Mouse (Mus musculus) c-Kit-positive CD71-positive TER-119-negative erythroid progenitor cells, embryonic 14.5 days (primary cell): ENCODE results near the gene Pex10.

Experiments
- DNase-seq: peaks from one replicate; pipeline ENCODE4 v3.0.0-alpha.2; 2013; ENCODE audit warnings: low read depth

The Pex10 gene

DNA sequence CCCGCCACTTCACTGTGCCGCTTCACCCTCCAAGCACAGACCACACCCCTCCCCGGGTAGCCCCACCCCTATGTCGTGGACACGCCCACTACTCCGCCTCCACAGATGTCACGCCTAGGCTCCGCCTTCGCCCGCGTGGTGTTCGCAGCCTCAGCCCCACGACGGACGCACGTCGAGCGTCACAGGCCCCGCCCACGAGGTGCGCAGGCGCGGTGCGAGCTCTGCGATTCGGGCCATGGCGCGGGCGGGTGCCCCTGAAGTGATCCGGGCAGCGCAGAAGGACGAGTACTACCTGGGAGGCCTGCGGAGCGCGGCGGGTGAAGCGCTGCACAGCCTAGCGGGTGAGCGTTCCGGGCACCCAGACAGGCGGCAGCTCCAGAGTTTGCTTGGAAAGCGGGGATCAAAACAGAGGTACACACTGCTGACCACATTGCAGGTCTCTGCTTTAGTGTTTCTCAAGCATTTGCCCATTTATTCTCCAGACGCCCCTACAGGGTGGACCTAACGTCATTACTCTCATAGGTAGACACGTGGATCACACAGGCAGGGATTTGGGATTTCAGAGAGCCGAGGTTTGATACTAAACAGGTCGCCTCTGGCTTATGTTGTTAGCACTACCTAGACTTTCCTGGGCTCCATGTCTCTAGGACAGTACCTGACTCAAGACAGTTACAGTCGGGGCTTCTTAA lies at the start of gene Pex10:
Gene Pex10, plus strand, starts transcription at position 183 of the 689 bp plus-strand sequence.
- DNase-seq, result peak; percentile 98

DNA sequence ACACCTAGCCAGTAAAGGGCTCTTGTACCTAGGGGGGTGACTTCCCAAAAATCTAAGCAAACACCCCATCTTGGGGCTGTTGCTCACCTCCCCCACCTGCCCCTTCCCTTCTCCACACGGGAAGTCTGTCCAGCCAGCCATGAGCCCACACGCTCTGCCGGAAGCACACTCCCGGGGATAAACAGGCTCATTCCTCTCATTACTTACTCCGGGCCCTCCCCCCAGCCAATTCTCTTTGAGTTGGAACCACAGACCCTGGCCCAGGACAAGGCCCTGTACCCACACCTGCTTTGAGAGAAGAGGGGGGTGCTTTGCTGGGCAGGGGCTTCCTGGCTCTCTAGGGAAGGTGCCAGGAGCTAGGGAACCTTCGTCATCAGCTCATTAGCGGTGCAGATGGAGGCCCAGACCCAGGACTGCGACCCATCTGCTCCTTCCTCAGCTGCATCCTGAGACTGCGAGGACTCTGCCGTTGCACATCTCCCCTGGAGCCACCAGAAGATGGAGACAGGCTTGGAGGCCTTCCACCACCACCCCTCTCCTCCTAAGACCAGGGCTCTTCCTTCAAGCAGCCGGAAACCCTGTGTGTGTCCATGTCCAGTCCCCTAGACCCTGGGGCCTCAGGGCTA lies 49.5 kb upstream of the Pex10 start:
- no peak for DNase-seq

DNA sequence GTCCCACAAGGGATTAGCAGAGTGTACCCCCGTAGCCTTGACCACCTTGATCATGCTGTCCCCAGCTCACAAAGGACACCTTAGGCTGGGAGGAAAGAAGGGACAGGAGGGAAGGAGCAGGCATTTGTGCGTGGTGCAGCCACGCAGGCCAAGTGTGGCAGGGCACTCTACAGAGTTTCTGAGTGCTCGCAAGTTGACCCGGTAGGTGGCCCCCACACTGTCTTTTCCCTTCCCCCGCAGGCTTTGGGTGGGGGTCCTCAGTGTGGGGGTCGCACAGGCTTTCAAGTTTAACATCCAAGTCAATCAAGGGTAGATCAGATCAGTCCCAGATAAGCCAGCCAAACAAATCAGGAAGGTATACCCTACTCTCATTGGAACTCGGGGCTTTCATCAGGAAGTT lies 48.8 kb upstream of the Pex10 start:
- DNase-seq, result no peak

DNA sequence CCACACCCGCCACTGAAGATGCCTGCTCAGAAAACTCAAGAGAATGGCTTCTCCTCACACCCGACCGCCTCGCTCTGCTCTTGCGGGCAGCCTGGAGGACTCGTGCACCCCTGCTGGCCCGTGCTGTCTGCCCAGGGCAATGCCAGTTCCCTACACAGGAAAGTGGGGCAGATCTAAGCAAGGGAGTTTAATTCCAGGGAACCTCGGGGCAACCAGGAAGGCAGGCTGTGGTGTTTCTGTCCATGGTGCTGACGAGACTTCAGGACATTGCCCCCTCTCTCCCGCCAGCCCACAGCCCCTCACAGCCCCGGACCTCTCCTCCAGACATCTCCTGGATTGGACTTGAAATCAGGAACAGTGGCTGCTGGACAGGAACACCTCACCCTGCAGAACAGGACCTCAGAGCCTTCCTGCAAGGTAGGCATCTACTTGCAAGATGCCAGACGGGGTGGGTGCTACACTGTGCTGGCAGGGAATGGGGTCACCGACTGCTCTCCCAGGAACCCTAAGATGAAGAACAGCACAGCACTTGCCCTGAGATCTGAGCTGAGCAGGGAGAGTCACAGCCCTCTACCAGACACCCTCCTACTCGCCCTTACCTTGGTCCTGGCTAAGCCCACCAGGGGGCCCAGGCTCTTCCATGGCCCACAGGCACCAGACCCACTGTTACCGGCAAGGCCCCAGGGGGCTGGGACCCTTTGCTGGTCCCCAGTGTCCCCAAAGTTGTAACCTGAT lies 48.0 kb upstream of the Pex10 start:
- DNase-seq, result peak; percentile 31

DNA sequence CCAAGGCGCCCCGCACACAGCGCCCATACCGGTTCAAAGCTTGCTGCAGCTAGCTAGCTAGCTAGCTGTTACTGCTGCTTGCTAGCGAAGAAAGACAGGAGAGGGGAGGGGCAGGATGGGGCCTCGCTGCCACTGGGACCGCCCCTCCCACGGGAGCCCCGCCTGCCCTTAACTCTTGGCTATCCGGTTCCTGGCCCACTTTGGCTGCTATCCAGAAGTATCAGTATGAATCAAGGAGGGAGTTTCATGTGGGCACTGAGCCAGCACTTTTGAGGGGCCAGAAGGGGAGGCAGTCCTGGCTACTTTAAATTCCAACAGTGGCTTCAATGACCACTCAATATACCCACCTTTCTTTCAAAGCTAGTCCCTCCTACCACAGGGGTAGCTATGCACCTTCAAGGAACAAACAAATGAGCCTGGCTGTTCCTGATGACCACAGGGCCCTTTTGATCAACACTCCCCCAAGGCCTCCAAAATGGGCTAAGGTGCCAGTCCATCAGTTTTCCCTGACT lies 47.4 kb upstream of the Pex10 start:
- DNase-seq, result no peak

DNA sequence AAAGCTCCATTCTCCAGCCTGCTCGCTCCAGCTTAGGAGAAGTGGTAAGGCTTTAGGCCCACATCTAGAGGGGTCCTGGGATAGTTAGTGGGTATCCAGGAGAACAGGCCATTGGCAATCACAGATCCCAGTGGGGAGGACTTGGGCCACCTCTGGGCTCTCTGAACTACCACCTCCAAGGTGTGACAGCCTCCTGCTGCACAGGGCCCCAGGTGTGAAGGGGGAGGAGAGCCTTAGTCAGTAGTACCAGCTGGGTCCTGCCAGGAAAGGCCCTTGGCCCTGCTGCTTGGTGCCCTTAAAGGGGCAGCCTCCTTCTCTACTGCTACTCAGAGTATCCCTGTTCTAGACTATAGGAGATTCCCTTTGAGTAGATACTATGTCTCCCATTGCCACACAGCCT lies 46.7 kb upstream of the Pex10 start:
- DNase-seq, result no peak

DNA sequence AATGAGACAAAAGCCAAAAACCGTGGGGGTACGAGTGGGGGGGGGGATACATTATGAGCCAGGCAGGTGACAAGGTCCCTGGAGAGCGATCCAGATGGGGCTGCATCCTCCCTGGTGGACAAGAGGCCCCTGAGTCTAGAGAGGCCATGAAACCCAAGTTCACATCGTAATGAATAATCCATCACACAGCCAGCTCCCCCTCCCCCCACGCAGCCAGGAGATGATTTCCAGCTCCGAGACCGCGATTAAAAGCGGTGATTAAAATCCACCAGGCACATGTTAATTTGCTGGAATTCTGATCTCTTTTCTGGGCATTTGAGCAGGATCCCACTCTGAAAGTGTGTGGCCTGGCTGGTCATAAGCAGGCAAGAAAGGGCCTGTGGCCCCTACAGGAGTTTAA lies 46.0 kb upstream of the Pex10 start:
- no peak for DNase-seq

DNA sequence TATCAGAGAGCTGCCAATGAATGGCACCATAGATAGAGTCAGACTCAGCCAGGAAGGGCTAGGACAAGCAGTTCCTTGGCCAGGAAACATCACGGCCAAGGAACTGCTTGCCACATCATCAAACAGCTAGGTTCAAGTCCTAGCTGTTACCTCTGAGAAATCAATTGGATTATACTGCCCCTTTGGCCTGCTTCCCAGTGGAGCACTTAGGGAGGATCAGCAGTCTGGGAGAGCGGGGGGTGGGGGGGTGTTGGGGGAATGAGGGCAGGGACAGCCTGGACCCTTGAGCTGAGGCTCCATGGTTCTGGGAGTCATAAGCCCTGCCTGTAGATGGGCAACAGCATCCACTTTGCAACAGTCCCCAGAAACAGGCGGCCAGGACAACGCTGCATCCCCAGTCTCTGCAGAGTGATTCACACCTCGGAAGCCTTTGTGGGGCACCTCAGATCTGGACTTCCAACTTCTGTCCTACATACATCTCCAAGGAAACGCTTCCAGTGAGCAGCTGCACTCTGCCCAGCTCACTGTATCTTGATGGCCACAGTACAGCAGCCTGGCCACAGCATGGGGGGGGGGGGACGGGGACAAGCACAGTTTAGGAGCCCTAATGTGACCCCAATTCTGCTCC lies 44.5 kb upstream of the Pex10 start:
- no peak for DNase-seq

DNA sequence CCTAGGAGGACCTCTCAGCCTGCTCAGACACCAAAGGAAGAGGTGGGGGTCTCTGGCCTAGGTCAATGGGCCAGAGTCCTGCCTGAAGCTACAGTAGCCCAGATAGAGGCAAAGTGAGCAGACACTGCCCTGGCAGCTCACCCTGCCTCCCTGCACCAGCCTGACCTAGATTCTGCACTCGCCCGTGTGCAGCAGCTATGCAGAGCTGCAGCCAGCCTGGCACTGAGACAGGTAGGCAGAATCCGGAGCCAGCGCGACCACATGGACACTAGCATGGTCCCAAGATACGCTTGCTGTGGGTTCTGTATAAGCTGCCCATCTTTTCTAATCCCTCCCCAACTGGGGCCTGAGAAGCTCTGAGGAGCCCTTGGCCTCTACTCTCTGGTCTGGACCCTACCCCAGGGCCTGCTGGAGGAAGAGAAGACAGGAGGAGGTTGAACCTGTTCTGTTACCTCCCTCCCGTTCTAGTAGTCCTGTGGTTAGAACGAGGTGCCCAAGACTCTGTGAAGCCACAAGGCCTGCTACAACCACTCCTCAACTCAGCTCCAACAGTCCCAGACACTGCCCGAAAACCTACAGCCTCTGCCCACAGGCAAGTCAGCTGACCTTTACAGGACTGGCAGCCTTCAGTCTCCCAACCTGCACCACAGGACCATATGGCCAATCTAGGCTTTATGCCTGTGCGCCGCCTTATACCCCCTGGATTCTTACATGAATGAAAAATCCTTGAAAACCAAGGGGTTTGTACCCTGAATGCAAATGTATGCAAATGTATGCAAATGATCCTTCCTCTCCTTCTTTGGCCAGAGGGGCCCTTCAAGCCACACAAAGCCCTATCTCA lies 42.4 kb upstream of the Pex10 start:
- DNase-seq, result no peak

DNA sequence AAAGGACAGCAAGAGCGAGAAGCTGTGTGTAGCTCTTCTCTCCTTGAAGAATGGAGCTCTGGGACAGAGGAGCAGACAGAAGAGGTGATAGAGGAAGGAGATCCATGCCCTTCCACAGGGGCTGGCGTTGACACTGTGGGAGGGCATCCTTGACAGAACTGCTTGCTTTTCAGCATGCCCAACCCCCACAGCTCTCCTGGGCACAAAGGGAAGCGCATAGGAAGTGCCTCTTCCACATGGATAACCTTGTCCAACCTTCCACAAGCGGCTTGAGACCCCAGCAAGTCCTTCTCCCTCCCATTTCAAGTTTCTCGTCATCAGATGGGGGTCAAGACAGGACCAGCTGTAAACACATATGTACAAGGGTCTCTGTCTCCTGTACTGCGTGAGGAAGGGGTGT lies 33.7 kb upstream of the Pex10 start:
- no peak for DNase-seq

DNA sequence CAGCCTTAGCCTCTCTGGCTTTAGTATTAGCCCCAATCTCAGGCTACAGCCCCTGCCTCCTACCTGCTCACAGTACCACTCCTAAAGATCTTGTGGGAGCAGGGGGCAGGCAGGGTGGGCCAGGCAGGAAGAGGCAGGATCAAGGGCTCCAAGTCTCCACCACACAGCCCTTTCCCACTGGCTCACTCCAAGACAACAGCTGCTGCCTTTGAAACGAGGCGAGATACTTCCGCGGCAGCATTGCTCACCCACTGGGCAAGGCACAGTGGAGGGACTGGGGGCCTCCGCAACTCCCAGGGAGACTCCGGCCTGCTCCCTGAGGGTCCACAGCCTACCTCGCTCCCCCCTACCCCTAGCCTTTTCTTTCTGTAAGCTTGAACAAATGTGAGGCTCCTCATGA lies 32.6 kb upstream of the Pex10 start:
- DNase-seq, result no peak

DNA sequence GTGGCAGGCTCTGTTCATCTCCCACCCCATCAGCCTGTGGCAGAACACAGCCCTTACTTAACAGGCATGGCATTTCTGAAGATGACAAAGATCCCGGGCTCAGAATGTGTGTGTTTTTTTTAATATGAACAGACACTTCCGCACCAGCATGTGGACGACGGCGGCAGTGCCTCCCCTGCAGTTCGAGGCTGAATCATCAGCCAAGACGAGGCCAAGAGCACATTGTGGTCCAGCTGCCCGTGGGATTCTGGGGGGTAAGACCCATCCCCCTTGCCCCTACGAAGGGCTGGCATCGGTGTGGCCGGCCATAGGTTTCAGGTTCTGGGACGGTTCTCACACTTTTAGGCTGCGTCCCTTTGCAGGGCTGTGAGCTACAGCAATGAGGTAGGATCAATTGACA lies 32.0 kb upstream of the Pex10 start:
- no peak for DNase-seq

DNA sequence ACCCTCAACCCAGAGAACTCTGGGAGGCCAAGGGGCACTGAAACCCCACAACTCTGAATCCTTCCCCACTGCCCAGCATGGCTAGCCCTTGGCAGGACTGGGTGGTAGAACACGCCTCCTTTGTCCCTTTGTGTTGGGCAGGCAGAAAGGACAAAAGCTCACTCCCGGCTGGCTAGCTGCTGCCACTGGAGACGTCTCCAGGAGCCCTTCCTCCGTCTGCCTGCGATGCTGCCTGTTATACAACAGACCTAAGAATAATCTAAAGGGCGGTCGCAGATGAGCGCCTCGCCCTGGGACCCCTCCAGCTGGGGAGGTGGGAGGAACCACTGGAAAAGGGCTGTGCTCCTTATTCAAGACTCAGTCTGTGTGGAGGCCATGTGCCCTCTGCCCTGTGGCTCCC lies 26.6 kb upstream of the Pex10 start:
- no peak for DNase-seq

DNA sequence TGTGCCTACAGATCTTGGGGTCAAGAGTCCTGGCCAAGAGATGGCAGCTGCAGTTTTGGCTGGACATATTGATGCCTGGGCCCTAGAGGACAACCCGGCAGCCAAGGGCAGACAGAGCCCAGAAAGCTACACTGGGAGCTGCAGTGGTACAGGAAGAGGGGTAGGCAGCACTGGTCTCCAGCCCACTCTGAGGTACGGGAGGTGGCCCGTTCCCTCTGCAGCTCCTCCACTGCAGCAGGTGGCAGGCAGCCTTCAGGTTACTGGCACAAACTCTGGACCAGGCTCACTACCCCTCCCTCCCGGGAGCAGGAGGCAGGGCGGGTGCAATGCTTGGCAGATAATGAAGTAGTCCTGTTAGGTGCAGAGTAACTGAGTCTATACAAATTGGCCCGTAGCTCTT lies 26.1 kb upstream of the Pex10 start:
- no peak for DNase-seq

DNA sequence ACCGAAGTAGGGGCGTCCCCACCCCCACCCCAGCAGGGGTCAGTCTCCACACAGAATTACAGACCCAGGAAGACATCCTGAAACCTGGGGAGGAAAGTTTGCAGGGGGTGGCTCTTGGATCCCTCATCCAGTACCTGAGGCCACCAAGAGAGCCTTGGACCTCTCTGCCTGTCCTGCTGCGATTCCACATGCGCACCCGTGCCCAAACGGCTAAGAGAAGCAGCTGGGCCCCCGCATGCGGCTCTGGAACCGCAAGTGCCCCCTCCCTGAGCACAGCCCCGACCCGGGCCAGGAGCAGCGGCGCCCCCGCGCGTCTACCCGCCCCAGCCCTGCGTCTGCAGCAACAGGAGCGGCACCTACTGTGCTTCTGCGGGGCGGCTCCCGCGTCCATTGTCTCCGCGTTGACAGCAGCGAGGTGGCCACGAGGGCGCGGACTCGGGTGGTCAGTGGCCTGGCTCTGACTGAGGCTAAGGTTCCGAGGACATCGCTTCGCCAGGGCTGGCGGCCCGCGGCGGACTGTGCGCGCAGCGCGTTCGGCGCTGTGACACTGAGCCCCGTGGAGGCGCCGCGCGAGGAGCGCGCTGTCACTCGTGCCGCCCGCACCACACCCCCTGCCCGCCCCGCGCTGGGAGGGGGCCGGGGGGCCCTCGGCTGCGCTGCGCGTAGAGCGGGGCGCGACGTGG lies 24.1 kb upstream of the Pex10 start:
- DNase-seq, result no peak

DNA sequence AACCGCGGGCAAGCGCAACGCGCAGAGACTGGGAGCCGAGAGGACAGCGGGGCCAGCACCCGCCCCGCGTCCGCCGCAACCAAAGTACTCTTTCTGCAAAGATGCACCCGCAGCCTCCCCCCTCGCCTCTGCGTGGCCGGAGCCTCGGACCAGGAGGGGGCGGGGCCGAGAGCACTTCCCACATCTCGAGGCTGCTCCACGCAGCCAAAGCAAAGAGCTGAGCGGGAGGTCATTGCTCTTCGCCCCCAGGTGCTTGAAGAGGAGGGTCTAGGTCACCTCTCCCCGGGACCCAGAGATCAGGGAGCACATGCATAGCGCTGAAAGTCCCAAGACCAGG lies 23.6 kb upstream of the Pex10 start:
- DNase-seq, result no peak

DNA sequence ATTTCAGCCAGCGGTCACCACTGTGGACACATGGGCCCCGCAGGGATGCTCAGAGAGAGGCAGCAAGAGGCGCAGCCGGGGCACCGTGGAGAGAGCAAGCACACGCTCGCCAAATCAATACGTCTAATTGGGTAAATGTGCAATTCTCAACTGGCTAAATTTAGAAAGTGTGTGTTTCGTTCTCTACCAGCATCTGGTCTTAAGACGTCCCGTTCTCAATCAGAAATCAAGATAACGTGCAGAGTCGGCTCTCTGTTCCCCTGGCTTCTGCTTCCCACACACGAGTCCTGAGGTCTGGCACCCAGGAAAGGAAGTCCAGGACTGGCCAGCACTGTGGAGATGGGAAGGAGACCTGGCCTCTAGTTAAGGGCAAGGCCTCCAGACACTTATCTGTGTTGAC lies 20.2 kb upstream of the Pex10 start:
- DNase-seq, result no peak

DNA sequence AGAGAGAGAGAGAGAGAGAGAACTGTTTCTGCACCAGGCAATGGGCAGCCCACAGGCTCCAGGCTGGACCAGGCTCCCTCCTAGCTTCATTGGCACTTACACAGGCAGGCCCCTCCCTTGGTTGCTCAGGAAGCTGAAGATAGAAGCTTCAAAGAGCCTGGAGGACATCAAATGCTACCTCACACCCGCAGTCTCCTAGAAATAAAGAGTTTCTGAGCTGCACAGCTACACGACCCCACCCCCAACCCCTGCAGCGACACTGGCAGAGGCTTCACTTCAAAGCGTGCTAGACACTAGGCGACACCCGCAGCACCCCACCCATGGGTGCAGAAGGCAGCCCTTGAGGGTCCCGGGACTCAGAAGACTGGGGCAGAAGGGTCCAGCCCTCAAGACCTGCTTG lies 16.7 kb upstream of the Pex10 start:
- DNase-seq, result no peak

DNA sequence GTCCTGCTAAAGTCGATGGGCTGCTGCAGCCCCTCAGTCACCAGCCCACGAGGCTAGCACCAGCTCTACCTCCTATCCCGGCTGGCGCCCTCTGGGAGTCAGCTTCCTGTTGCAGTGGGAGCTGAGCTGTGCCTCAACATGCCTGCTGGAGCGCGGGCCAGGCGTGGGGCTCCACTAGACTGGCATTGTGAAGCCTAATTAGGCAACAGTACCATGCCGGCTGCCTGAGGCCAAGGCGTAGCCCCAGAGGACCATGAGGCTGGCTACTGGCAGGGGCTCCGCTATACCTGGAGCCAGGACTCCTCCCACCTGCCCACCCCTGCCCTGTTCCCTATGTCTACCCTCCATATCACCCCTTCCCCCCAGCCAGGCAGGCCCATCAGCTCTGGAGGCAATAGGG lies 10.1 kb upstream of the Pex10 start, which contains the start of gene Plch2:
Gene Plch2, minus strand, starts transcription at position 61 of the 400 bp plus-strand sequence.
- no peak for DNase-seq

DNA sequence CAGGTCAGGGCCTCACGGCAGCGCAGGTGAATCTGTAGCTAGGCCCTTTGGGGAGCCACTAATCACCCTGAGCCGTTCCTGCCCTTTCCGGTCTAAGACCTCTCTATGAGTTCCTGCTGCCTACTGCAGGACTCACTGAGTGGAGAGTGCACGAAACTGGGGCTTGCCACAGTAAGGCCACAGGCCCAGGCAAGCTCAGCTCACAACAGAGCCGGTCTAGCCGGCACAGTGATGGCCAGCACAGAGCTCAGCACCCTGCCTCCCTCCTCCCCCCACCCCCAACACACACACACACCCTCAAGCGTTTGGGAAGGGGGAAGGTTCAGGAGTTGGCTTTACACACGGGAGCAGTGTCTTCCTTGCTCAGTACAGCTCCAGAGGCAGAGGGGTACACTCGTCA lies 8.5 kb upstream of the Pex10 start:
- no peak for DNase-seq

DNA sequence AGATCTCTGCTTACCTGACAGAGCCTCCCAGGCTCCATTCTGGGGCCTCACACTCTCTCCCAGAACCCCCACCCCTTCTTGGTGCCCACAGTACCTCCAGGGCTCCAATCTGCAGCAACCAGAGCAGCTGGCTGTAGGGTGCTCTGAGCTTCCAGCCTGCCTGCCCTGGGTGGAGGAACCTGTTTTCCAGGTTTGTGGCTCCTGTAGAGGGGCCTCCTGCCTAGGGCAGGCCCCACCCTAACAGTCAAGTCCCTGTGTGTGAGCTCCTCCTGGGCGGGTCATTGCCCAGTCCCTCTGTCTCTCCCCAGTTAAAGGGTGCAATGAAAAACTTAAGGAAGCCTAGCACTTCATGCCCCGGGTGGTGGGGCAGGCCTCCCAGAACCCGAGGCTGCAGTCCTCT lies 2.9 kb upstream of the Pex10 start:
- no peak for DNase-seq
